Mouse (Mus musculus): ENCODE measurements around the gene A730046J19Rik. TPM values are rescaled to one million over a fixed set of nuclear protein-coding genes. Genes with fewer than 3 reads are reported as not detected.

The A730046J19Rik gene
- polyA plus RNA-seq, 1 experiment = not detected

Other genes starting within 250 kb of the A730046J19Rik start
- not detected for gene Dcx, start 220.4 kb upstream of the A730046J19Rik start, polyA plus RNA-seq (2012; fragmentation: generic; extraction: Trizol)
- gene Alg13, start 164.1 kb downstream of the A730046J19Rik start, polyA plus RNA-seq (2012; fragmentation: generic; extraction: Trizol) = 7.7 TPM